Mouse (Mus musculus): ENCODE results near the gene Fhl3.

The Fhl3 gene

GRCm38 (mm10) chr4:124700248-124700971, at the start of gene Fhl3:
Gene Fhl3 (plus strand): TSS chr4:124700701.
- DNase-seq (ENCODE audit: low spot score in 2 of 2) = no peak

GRCm38 (mm10) chr4:124652886-124653285, 47.6 kb upstream of the Fhl3 start:
- DNase-seq (ENCODE audit: low spot score in 2 of 2) = no peak

- no peak for DNase-seq (ENCODE audit: low spot score in 2 of 2)
Observed at GRCm38 (mm10) chr4:124656518-124656853, 44.0 kb upstream of the Fhl3 start, which contains the start of gene Pou3f1. Gene Pou3f1 (plus strand): TSS chr4:124656807.

- DNase-seq (ENCODE audit: low spot score in 2 of 2) = peak; percentile 82 to 89
Observed at GRCm38 (mm10) chr4:124656854-124657650, 43.4 kb upstream of the Fhl3 start.

GRCm38 (mm10) chr4:124657781-124658180, 42.7 kb upstream of the Fhl3 start:
- no peak for DNase-seq (ENCODE audit: low spot score in 2 of 2)

GRCm38 (mm10) chr4:124658412-124658851, 42.1 kb upstream of the Fhl3 start:
- DNase-seq (ENCODE audit: low spot score in 2 of 2) = no peak

GRCm38 (mm10) chr4:124659251-124660217, 41.0 kb upstream of the Fhl3 start:
- DNase-seq (ENCODE audit: low spot score in 2 of 2) = no peak

- no peak for DNase-seq (ENCODE audit: low spot score in 2 of 2)
Observed at GRCm38 (mm10) chr4:124660603-124661002, 39.9 kb upstream of the Fhl3 start.

- no peak for DNase-seq (ENCODE audit: low spot score in 2 of 2)
Observed at GRCm38 (mm10) chr4:124663034-124663433, 37.5 kb upstream of the Fhl3 start.

- DNase-seq (ENCODE audit: low spot score in 2 of 2) = no peak
Observed at GRCm38 (mm10) chr4:124664185-124664584, 36.3 kb upstream of the Fhl3 start.

GRCm38 (mm10) chr4:124664604-124665003, 35.9 kb upstream of the Fhl3 start:
- DNase-seq (ENCODE audit: low spot score in 2 of 2) = no peak

GRCm38 (mm10) chr4:124667476-124668033, 32.9 kb upstream of the Fhl3 start:
- no peak for DNase-seq (ENCODE audit: low spot score in 2 of 2)

GRCm38 (mm10) chr4:124668078-124668477, 32.4 kb upstream of the Fhl3 start:
- DNase-seq (ENCODE audit: low spot score in 2 of 2) = no peak

GRCm38 (mm10) chr4:124670232-124670631, 30.3 kb upstream of the Fhl3 start:
- no peak for DNase-seq (ENCODE audit: low spot score in 2 of 2)

GRCm38 (mm10) chr4:124671583-124671982, 28.9 kb upstream of the Fhl3 start:
- DNase-seq (ENCODE audit: low spot score in 2 of 2) = no peak

GRCm38 (mm10) chr4:124672347-124673320, 27.9 kb upstream of the Fhl3 start:
- DNase-seq (ENCODE audit: low spot score in 2 of 2) = peak in 1 of 2 experiments; percentile 27

- no peak for DNase-seq (ENCODE audit: low spot score in 2 of 2)
Observed at GRCm38 (mm10) chr4:124674334-124675032, 26.0 kb upstream of the Fhl3 start.

GRCm38 (mm10) chr4:124675037-124675436, 25.5 kb upstream of the Fhl3 start:
- peak in 1 of 2 experiments; percentile 46 for DNase-seq (ENCODE audit: low spot score in 2 of 2)

GRCm38 (mm10) chr4:124675958-124676357, 24.5 kb upstream of the Fhl3 start:
- DNase-seq (ENCODE audit: low spot score in 2 of 2) = no peak

- no peak for DNase-seq (ENCODE audit: low spot score in 2 of 2)
Observed at GRCm38 (mm10) chr4:124682270-124682669, 18.2 kb upstream of the Fhl3 start.

All from right cerebral cortex, postnatal 36 days (tissue).